Mouse (Mus musculus) thymus, adult 2 months (tissue): ENCODE measurements around the gene Nabp2.

Experiments
- CTCF ChIP-seq: fragments of 200-500 bp; IDR thresholded peaks from 2 replicates; pipeline ENCODE4 v1.5.1; 2012; ENCODE audit warnings: mild to moderate bottlenecking, control low read depth, low read length, moderate library complexity, borderline replicate concordance; ENCODE audit not compliant: control insufficient read depth, poor library complexity, insufficient read depth; ENCODE audit errors: extremely low read depth
- POLR2A ChIP-seq: fragments of 200-500 bp; IDR thresholded peaks from 2 replicates; pipeline ENCODE4 v1.6.1; 2012; ENCODE audit warnings: mild to moderate bottlenecking, low read length, control low read depth, moderate library complexity; ENCODE audit not compliant: control insufficient read depth, poor library complexity, insufficient read depth; ENCODE audit errors: extremely low read depth

- no peak for TF ChIP-seq POLR2A
- no peak for TF ChIP-seq CTCF
These were observed 11.1 kb upstream of the Nabp2 start for GRCm38 (mm10) chr10:128422426-128422825.
